Mouse (Mus musculus) right cerebral cortex, postnatal 25 days (tissue): ENCODE results near the gene Ntrk3.

ENCODE experiments used
- DNase-seq: peaks from one replicate; pipeline ENCODE4 v3.0.0; 2022

Gene Ntrk3

GRCm38 (mm10) chr7:78578111-78578460 lies 159.7 kb downstream of the Ntrk3 start:
- DNase-seq: peak; percentile 60

- DNase-seq: peak; percentile 49
These were observed 160.2 kb downstream of the Ntrk3 start for GRCm38 (mm10) chr7:78577462-78578110.

GRCm38 (mm10) chr7:78576706-78577461 lies 160.9 kb downstream of the Ntrk3 start:
- peak; percentile 42 for DNase-seq

- DNase-seq: no peak
These were observed 161.6 kb downstream of the Ntrk3 start for GRCm38 (mm10) chr7:78576169-78576568.

- no peak for DNase-seq
These were observed 162.3 kb downstream of the Ntrk3 start for GRCm38 (mm10) chr7:78575556-78575955.

- DNase-seq: no peak
These were observed 166.6 kb downstream of the Ntrk3 start for GRCm38 (mm10) chr7:78571196-78571595.

GRCm38 (mm10) chr7:78569255-78569618 lies 168.6 kb downstream of the Ntrk3 start:
- DNase-seq: no peak

GRCm38 (mm10) chr7:78568411-78569254 lies 169.2 kb downstream of the Ntrk3 start:
- peak; percentile 60 for DNase-seq

GRCm38 (mm10) chr7:78566617-78567016 lies 171.2 kb downstream of the Ntrk3 start:
- DNase-seq: no peak

- no peak for DNase-seq
These were observed 172.4 kb downstream of the Ntrk3 start for GRCm38 (mm10) chr7:78565386-78565785.

- DNase-seq: no peak
These were observed 179.3 kb downstream of the Ntrk3 start for GRCm38 (mm10) chr7:78558503-78558902.

GRCm38 (mm10) chr7:78555532-78555931 lies 182.3 kb downstream of the Ntrk3 start:
- DNase-seq: no peak

- no peak for DNase-seq
These were observed 188.4 kb downstream of the Ntrk3 start for GRCm38 (mm10) chr7:78549461-78549860.

GRCm38 (mm10) chr7:78548721-78549120 lies 189.1 kb downstream of the Ntrk3 start:
- no peak for DNase-seq

- DNase-seq: no peak
These were observed 191.3 kb downstream of the Ntrk3 start for GRCm38 (mm10) chr7:78546551-78546950.

- no peak for DNase-seq
These were observed 195.3 kb downstream of the Ntrk3 start for GRCm38 (mm10) chr7:78542468-78542867.

- DNase-seq: no peak
These were observed 207.5 kb downstream of the Ntrk3 start for GRCm38 (mm10) chr7:78530286-78530685.

GRCm38 (mm10) chr7:78528008-78528407 lies 209.8 kb downstream of the Ntrk3 start:
- DNase-seq: no peak

GRCm38 (mm10) chr7:78527564-78527963 lies 210.2 kb downstream of the Ntrk3 start:
- DNase-seq: no peak

- DNase-seq: peak; percentile 29
These were observed 217.4 kb downstream of the Ntrk3 start for GRCm38 (mm10) chr7:78520243-78520927.

- no peak for DNase-seq
These were observed 218.1 kb downstream of the Ntrk3 start for GRCm38 (mm10) chr7:78519689-78520088.

GRCm38 (mm10) chr7:78518760-78519363 lies 218.9 kb downstream of the Ntrk3 start:
- no peak for DNase-seq
